Mouse (Mus musculus) thymus, adult 18-20 months (tissue): Measurements from ENCODE around the gene Dyx1c1.

Experiments used
- DNase-seq, 2 experiments: peaks; one replicate each; pipeline ENCODE4 v3.0.0; 2022; ENCODE audit warnings: mixed read lengths in 2 of 2

The Dyx1c1 gene

DNA sequence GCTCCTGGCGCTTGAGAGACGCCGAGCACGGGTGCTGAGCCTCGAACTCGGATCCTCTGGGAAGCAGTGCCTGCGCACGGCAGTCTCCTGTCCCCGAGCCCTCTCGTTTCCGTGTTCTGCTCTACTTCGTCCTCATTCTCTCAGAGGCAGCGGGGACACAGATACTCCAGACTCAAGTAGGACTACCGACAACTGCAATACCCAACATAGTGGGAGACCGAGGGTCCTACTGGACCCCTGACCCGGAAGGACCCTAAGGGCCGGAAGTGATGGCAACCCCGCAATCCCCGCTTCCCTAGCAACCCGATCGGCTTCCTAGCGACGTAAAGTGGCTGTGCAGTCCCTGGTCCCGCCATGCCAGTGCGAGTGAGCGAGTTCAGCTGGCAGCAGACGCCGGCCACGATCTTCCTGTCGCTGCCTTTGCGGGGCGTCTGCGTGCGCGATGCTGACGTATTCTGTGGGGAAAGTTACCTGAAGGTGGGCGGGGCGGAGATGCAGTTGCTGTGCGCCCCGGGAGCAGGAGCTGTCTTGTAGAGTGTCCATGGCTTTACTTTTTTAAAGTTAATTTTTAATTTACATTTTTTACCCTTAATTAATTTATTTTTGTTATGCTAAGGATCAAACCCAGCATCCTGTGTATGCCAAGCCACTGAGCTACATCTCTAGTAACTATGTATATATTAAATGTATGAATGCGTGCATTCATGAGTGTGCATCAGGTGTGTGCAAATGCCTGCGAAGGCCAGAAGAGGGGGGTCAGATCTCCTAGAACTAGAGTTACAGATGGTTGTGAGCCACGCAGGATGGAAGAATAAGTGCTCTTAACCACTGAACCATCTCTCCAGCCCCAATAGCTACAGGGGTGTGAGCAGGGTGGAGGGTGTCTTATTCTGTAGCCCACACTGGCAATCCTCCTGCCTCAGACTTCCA is at the start of gene Dyx1c1, which contains the start of gene Gm44503:
Gene Dyx1c1, plus strand, starts transcription at position 265 of the 930 bp plus-strand sequence.
Gene Gm44503, plus strand, starts transcription at position 332 of the 930 bp plus-strand sequence.
- peak; percentile 61 to 79 for DNase-seq

- DNase-seq: no peak
Measured at GRCm38 (mm10) chr9:72911381-72911780, 47.2 kb upstream of the Dyx1c1 start.

DNA sequence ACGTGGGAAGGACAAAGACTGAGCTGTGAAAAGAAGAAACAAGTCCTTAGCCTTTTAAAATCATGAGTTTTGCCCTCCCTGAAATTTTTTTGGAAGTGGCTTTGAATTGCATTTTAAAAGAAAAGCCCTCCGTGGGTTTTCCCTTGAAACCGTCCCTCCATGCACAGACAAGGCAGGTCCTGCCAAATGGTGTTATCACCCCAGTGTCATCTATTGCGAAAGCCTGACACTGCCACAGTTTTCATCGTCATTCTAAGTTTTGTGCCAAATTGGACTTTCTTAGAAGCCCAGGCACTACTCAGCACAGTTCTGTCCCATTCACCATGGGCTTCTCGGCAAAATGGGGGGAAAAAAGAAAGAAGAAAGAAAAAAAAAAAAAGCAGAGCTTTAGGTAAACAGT is 45.0 kb upstream of the Dyx1c1 start:
- no peak for DNase-seq

DNA sequence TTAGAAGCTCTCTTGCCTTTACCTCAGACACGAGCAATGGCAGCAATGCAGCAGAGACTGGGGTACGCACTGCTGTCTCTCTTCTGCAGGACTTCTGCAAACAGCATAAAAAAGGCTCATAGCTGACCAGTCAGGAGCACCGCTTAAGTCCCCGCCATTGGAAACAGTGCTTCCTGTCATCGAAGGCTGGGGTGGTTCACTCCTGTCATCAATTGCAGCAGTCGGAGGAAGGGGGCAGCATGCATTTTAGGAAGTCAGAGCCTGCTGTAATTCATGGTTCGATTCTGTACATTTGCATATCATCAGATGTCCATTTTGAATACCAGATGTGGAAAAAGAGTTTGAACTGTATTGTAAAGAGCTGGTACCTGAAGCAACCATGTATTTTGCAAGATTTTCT is 42.9 kb upstream of the Dyx1c1 start:
- DNase-seq: no peak

GRCm38 (mm10) chr9:72923068-72923467 is 35.5 kb upstream of the Dyx1c1 start:
- DNase-seq: no peak

GRCm38 (mm10) chr9:72925021-72925934 is 33.3 kb upstream of the Dyx1c1 start, which contains the start of gene Pygo1:
Pygo1 (plus strand) TSS chr9:72925645.
- no peak for DNase-seq

DNA sequence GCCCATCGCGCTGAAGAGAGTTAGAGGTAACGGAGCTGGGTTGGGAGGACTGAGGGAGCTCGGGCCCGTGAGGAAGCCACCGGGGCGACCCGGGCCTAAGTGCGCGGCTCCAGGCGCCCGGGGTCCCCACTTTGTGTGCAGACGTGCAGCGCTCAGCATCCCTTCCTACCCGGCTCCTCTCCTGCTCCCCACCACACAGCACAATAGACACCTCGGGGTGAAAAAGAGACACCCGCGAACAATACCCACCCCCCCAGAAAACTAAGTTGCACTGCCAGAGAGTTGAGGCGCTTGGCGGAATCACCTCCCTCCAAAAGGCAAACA is 32.7 kb upstream of the Dyx1c1 start:
- no peak for DNase-seq

- DNase-seq: no peak
Measured at GRCm38 (mm10) chr9:72931166-72931790, 27.3 kb upstream of the Dyx1c1 start.

DNA sequence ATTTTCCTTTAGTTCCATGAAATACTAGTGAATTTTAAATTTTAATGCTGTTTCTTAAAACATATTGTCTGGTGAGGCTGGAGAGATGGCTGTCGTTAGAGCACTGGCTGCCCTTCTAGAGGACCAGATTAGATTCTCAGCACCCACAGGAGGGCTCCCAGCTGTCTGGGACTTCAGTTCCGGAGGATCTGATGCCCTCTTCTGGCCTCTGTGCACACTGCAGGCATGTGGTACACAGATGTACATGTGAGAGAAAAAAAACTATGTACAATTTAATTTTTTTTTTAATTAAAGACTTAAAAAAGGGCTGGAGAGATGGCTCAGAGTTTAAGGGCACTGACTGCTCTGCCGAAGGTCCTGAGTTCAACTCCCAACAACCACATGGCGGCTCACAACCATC is 23.3 kb upstream of the Dyx1c1 start:
- DNase-seq: no peak

DNA sequence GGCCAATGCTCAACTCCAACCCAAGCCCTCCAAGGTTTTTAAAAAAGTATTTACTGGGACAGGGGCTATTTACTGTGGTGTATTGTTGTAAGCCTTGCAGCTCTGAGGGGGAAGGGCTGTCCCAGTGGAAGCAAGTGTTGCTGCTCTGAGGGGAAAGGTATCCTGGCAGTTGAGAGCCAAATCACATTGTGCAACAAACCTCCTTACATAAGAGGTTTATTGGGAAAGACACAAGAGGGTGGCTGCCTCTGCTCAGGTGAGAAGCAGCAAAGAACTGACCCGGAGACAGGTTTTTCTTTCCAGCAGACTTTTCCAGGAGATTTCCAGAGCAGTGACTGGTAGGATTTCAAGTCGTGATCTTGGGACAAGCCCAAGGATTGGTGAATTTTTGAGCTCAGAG is 22.3 kb upstream of the Dyx1c1 start:
- DNase-seq: no peak

DNA sequence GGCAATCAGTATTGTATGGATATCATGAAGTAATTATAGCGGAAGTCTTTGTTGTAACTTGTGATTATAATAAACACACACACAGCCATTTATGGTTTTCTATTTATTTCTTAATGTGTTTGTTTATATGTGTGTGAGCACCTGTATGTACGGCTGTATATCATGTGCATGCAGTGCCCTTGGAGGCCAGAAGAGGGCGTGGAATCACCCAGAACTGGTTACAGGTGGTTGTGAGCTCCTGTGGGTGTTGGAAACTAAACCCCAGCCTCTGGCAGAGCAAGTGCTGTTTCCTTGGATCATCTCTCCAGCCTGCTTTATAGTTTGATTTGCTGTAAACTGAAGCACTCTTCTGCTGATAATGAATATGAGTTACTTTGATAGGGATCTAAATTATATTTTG is 15.2 kb upstream of the Dyx1c1 start:
- DNase-seq: no peak

GRCm38 (mm10) chr9:72944286-72944685 is 14.3 kb upstream of the Dyx1c1 start:
- no peak for DNase-seq

DNA sequence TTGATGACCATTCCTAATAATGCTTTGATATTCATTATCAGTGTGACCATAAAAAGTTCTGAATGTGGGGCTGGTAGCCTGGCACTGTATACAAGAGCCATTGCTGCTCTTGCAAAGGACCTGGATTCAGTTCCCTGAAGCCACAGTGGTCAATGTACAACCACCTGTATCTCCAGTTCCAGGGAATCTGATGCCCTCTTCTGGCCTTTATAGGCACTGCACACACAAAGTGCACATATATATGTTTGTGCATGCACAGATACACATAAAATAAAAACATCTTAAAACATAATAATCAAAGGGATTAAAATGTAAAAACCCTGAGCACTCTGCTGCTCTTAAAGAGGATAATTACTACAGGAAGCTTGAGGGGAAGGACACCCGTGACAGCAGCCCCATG is 11.6 kb upstream of the Dyx1c1 start:
- DNase-seq: no peak

DNA sequence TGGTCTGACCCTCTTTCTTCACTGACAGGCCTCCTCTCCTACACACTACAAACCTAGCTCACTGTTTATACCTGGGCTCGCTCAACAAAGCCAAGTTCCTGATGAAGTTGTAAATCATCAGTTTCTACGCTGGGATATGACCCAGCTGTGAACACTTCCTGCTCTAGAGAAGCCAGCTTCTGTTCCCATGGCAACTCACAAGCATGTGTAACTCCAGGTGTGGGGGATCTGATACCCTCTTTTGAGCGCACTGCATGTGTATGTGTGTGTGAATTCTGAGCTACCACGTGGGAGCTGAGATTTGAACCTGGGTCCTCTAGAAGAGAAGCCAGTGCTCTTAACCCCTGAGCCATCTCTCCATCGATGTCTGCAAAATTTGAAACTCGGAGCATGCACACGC is 9.0 kb upstream of the Dyx1c1 start:
- DNase-seq: no peak

- no peak for DNase-seq
Measured at GRCm38 (mm10) chr9:72954746-72955145, 3.8 kb upstream of the Dyx1c1 start.

DNA sequence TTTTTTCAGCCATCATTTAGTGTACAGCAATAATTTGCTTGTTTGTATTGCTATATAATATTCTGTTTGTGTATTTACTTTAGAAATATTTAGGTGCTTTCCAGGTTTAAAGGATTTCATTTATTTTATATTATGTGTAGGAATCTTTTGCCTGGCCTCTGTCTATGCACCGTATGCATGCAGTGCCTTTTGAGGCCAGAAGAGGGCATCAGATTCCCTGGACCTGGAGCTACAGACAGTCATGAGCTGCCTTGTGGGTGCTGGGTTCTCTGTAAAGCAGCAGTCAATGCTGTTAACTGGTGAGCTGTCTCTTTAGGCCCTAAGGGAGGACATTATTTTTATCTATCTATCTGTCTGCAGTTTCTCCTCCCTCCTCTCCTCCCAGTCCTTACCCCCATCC is 3.0 kb upstream of the Dyx1c1 start:
- DNase-seq: peak; percentile 10 to 29

DNA sequence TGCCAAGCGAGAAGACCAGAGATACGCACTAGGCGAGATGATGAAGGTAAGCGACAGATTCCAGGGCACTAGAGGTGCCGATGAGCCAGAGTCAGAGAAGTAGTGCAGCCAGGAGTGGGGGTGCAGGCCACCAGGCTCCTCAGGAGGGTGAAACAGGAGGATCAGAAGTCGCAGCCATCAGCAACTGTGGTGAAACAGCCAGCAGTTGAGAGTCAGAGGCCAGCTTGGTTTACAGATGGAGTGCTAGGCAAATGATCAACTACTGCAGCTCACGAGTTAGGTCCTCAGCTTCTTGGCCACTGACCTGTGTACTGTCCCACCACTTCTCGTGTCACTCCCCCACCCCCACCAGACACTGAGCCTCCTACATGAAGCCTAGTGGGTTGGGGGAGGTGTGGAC is 2.8 kb downstream of the Dyx1c1 start:
- DNase-seq: no peak

- DNase-seq: peak; percentile 41 to 62
Measured at GRCm38 (mm10) chr9:72961959-72962358, 3.4 kb downstream of the Dyx1c1 start.

DNA sequence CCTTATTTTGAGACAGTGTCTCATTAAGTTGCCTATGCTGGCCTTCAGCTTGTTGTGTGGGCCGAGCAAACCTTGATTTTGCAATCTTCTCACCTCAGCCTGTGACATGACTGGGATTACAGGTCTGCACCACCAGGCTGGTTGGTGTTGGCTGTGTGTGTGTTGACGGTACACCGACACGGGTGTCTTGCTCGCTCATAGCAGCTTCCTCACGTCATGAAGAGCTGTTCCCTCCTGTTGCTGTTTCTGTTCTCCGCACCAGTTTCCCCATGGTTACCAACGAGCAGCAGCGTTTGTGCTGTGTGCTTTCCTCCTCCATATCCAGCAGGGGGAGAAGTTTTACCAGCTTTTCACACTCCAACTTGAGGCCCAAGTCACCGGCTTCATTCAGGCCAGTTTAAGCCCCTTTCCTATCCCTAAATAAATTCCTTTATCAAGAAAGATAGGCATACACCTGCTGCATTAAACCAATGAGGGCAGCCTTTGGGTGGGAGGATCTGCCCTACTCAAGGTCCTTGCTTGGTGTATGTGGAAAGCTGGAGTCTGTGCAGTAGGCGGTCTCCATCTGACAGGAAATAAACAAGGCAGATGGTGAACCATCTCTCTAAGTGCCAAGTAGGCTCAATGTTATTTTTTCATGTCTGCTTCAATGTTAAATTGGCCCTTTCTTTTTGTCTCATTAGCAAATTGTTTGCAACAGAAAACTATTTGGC is 9.9 kb downstream of the Dyx1c1 start:
- DNase-seq: peak; percentile 15 to 37

DNA sequence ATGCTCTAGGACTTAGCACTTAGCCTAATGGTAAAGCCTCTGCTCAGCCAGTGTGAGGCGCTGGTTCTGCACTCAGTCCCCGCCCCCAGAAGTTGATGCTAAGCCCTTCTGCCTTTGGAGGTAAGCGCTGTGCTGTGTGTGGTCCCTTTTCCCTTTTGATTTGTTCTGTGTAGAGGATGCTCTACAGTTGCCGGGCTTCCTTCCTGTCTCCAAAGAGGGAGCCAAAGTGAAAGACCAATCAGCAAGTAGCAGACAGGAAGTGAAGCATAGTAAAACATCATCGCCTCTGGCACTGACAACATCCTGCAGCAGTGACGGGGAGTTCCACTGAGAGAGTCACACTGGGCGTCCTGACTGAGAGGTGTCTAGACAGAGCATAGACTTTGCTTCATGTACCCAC is 11.3 kb downstream of the Dyx1c1 start:
- DNase-seq: peak in 1 of 2 experiments; percentile 26

- no peak for DNase-seq
Measured at GRCm38 (mm10) chr9:72972435-72972834, 13.8 kb downstream of the Dyx1c1 start.

DNA sequence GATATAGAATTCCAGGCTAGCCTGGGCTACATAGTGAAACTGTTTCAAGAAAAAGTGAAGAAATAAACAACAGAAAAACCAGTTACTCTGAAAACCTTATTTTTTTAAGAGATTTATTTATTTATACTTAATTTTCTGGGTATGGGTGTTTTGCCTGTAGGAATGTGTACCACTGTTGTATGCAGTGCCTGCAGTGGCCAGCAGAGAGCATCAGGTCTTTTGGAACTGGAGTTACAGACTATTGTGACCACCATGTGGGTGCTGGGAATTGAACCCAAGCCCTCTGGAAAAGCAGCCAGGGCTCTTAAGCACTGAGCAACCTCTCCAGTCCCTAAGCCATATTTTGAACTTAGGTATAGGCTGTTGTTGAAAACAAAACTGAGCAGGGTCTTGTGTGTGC is 14.4 kb downstream of the Dyx1c1 start:
- DNase-seq: no peak
